Mouse (Mus musculus) forebrain, embryonic 16.5 days (tissue): Measurements from ENCODE around the gene Tmem213. TPM values are rescaled to one million over a fixed set of nuclear protein-coding genes. Genes with fewer than 3 reads are reported as not detected.

Experiments
- ATAC-seq: fragments of 200-750 bp; cut with Nextera tagmentation; 2 replicates; pipeline ENCODE4 v1.8.0; 2017; ENCODE audit warnings: mild to moderate bottlenecking, moderate library complexity
- H3K27ac ChIP-seq: fragments of 300-500 bp; sonication (generic); 2 replicates; pipeline ENCODE4 v1.5.1; 2014; ENCODE audit warnings: low read length, control low read depth
- H3K27me3 ChIP-seq: fragments of 300-500 bp; sonication (generic); replicated peaks from 2 replicates; pipeline ENCODE4 v1.6.1; 2014; ENCODE audit warnings: low read length; ENCODE audit not compliant: control insufficient read depth, insufficient read depth
- H3K36me3 ChIP-seq: fragments of 300-500 bp; sonication (generic); 2 replicates; pipeline ENCODE4 v1.6.1; 2014; ENCODE audit not compliant: control insufficient read depth, insufficient read depth
- H3K4me1 ChIP-seq: fragments of 300-500 bp; sonication (generic); replicated peaks from 2 replicates; pipeline ENCODE4 v1.6.1; 2014; ENCODE audit warnings: low read length; ENCODE audit not compliant: control insufficient read depth, insufficient read depth
- H3K4me2 ChIP-seq: fragments of 300-500 bp; sonication (generic); 2 replicates; pipeline ENCODE4 v1.6.1; 2014; ENCODE audit warnings: mild to moderate bottlenecking, low read length, control low read depth
- H3K4me3 ChIP-seq: fragments of 300-500 bp; sonication (generic); replicated peaks from 2 replicates; pipeline ENCODE4 v1.5.1; 2014; ENCODE audit warnings: mild to moderate bottlenecking, low read length, control low read depth
- H3K9ac ChIP-seq: fragments of 300-500 bp; sonication (generic); replicated peaks from 2 replicates; pipeline ENCODE4 v1.6.1; 2014; ENCODE audit warnings: low read depth, low read length, control low read depth
- H3K9me3 ChIP-seq: fragments of 300-500 bp; sonication (generic); 2 replicates; pipeline ENCODE4 v1.6.1; 2016; ENCODE audit warnings: low read length; ENCODE audit not compliant: control insufficient read depth
- WGBS: fragments of 180-500 bp; shearing (Covaris S2); extraction: QIAGEN DNeasy Blood & Tissue Kit; methylation state at CpG from one replicate; pipeline ENCODE4 v1.1.7; 2014; 5-methylcytosine and 5-hydroxymethylcytosine counted together
- polyA plus RNA-seq: library from polyadenylated mRNA; unstranded; fragments of >200 nt; fragmentation: Nextera tagmentation; extraction: Ambion mirVana; gene quantifications from 2 replicates; pipeline ENCODE4 v1.2.1, GENCODE M21; 2015

Gene Tmem213
- polyA plus RNA-seq, 1 experiment from 2014 or later = not detected

DNA sequence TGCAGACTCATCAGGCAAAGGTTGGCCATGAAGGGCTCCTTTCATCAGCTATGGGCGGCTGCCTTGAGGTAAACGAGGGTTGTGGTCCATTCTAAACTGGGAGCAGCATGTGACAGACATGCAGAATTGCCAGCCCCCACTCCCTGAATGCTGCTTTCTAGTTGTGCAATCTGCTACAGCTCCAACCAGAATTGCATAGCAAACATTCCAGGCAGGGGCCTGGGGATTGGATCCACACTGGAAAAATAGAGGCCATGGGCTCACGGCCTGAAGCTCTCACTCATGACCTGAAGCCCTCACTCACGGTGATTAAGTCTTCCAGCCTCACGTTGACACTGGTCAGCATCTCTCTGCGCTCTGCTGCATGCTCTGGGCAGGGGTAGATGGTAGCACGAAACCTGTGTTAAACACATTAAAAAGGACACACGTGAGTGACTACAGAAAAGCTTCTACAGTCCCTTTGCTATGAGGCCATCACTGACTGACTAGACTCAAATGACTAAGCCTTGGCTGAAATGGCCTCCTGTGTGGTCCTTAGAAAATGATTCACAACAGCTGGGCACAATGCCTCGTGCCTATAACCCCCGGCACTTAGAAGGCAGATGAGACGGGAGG lies 27.2 kb upstream of the Tmem213 start:
- ATAC-seq = no peak
- Histone ChIP-seq H3K9ac (no peak overlapping the region), H3K36me3 (no peaks in the 10 kb centered on the region), H3K4me1 (no peaks in the 10 kb centered on the region), H3K27me3 (no peaks in the 10 kb centered on the region), H3K27ac (no peak overlapping the region), H3K4me2 (no peak overlapping the region), H3K4me3 (no peak overlapping the region), H3K9me3 (no peaks in the 10 kb centered on the region)
- WGBS = 61% methylated on average over 11 of the region's 11 CpGs

DNA sequence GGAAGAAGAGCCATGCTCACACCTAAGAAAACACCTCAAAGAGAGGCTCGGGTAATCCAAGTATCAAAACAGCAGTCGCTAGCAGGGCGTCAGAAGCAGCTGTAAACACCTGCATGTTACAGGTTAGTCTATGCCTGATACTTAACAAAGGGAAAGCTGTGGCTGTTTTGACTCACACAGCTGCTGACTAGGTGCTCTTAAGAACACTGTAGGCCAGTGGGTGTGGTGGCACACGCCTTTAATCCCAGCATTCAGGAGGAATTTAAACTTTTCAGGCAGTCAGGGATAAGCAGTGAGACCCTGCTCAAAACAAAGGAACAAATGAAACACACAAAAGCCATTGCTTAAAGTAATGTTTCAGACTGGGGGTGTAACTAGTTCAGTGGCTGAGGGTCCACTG lies 25.9 kb upstream of the Tmem213 start:
- H3K9me3 ChIP-seq = no peaks in the 10 kb centered on the region
- WGBS = 32% methylated on average over 4 of the region's 4 CpGs
- no peaks in the 10 kb centered on the region for H3K27me3 ChIP-seq
- no peaks in the 10 kb centered on the region for H3K4me1 ChIP-seq
- no peak overlapping the region for H3K4me2 ChIP-seq
- no peak for ATAC-seq
- no peak overlapping the region for H3K9ac ChIP-seq
- H3K36me3 ChIP-seq = no peaks in the 10 kb centered on the region
- H3K4me3 ChIP-seq = no peak overlapping the region
- no peak overlapping the region for H3K27ac ChIP-seq

DNA sequence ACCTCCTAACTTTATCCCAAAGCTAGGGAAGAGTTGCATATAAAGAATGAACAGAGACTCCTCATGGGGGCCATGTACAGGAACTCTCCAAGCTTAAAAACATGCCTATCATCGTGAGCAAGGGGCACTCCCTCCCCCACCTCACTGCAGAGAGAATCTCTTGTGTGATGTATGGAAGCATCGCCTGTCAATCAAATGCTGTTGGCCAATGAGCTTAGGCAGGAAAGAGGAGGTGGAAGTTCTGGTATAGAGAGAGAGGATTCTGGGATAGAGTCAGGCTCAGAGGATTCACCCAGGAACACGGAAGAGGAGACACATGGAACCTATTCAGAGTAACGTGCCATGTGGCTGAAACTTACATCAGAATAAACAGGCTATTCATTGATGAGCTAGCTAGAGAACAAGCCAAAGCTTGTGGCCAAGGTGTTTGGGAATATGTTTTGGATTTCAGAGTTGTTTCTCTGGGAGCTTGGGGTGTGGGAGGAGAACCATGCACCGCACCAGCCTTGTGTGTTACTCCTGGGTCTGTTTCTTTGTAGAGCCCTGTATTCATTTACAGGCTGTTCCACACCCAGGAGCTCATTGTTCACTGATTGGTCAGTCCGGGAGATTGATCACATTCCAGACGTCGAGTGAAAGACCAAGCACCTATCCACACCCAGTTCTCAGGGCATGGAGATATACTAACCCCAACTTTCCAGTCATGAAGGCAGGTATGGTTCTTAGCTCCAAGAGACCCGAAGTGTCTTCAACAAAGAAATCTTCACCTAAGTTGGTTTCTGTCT lies 21.6 kb upstream of the Tmem213 start:
- H3K27me3 ChIP-seq = no peaks in the 10 kb centered on the region
- no peaks in the 10 kb centered on the region for H3K4me1 ChIP-seq
- H3K9me3 ChIP-seq = no peaks in the 10 kb centered on the region
- no peak overlapping the region for H3K27ac ChIP-seq
- ATAC-seq = no peak
- H3K36me3 ChIP-seq = no peaks in the 10 kb centered on the region
- H3K9ac ChIP-seq = no peak overlapping the region
- 84% methylated on average over 9 of the region's 9 CpGs for WGBS
- no peak overlapping the region for H3K4me2 ChIP-seq
- H3K4me3 ChIP-seq = no peak overlapping the region

DNA sequence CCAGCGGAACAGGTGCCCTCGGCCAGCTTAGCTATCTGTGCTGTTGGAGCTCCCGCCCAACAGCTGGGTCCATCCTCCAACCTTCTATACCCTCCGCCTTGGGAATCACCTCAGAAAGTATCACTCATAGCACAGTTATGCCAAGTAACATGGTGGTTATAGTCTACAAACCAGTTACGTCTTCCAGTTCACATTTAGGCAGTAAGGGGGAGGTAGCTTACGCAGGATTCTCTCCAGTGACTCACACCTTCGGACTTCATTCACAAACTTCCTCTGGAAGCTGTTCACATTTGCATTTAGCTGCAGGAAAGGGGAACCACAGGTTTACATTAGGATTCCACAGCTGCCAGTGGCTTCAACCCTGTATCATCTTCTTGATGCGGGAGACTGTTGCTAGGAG lies 16.5 kb upstream of the Tmem213 start:
- no peak overlapping the region for H3K27ac ChIP-seq
- H3K9me3 ChIP-seq = no peaks in the 10 kb centered on the region
- 96% methylated on average over 8 of the region's 8 CpGs for WGBS
- no peak overlapping the region for H3K4me3 ChIP-seq
- no peak for ATAC-seq
- H3K36me3 ChIP-seq = no peaks in the 10 kb centered on the region
- no peaks in the 10 kb centered on the region for H3K27me3 ChIP-seq
- H3K9ac ChIP-seq = no peak overlapping the region
- H3K4me2 ChIP-seq = no peak overlapping the region
- no peaks in the 10 kb centered on the region for H3K4me1 ChIP-seq

DNA sequence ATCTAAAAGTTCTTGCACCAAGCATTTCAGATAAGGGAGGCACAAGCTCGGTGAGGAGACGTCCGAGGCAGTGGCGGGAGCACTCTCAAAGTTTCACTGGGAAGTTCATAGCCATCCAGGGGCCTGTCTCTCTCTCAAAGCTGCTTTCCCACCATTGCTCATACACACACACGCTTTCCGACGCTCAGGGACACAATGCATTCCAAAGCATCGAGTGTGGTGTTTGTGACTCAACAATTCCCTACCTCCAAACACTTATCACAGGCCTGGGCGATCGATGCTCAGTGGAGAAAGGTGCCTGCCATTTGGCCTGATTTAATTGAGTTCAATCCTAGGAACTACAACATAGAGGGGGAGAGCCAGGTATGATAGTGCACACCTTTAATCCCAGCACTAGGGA lies 14.4 kb upstream of the Tmem213 start:
- Histone ChIP-seq H3K27ac (no peak overlapping the region), H3K4me3 (no peak overlapping the region), H3K4me1 (no peaks in the 10 kb centered on the region), H3K9ac (no peak overlapping the region), H3K27me3 (no peaks in the 10 kb centered on the region), H3K4me2 (no peak overlapping the region), H3K9me3 (no peaks in the 10 kb centered on the region), H3K36me3 (no peaks in the 10 kb centered on the region)
- ATAC-seq = no peak
- WGBS = 91% methylated on average over 10 of the region's 10 CpGs

DNA sequence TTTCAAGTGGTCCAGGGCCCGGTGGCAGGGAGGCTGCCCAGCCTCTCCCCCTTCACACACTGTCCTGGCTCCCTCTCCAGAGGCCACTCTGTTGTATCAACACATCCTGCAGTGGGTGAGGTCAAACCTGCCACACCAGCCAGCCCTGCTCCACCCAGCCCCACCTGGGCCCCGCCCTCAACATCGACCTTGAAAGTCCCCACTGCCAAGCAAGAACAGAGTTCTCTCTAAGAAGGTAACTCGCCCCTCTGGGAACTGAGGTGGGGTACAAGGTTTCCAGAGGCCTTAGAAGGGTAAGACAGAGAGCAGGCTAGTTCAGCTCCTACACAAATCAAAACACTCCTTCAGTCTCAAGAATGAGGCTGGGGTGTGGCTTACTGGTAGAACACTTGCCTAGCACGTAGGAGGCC lies 12.1 kb upstream of the Tmem213 start:
- no peak overlapping the region for H3K4me3 ChIP-seq
- no peak overlapping the region for H3K9ac ChIP-seq
- ATAC-seq = no peak
- no peak overlapping the region for H3K4me2 ChIP-seq
- H3K9me3 ChIP-seq = no peaks in the 10 kb centered on the region
- H3K36me3 ChIP-seq = no peaks in the 10 kb centered on the region
- H3K4me1 ChIP-seq = no peaks in the 10 kb centered on the region
- 79% methylated on average over 5 of the region's 5 CpGs for WGBS
- no peaks in the 10 kb centered on the region for H3K27me3 ChIP-seq
- H3K27ac ChIP-seq = no peak overlapping the region

DNA sequence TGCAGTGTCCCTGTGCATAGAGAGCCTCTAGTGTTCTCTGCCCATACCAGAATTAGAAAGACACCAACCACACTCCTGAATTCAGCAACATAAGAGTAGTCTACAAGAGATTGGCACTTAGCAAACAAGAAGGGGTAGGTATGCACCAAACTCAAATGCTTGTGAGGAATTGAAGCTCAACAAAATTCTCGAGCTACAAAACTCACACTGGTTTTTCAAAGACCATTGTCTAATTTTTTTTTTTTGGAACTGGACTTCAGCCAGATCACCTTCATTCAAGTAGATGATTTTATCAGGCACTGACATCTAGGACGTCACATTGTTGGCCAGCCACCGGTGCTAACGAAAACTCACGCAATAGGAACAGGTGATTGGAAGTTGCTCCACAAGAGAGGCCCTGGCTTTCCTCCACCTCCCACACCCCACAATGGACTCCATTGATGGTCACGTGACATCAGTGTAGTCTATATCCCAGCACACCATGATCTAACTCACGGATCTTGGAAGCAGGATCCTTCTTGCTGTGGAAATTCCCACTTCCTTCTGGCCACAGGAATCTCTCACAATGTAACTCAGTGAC lies 6.7 kb upstream of the Tmem213 start:
- WGBS = 80% methylated on average over 7 of the region's 7 CpGs
- no peak overlapping the region for H3K4me3 ChIP-seq
- no peak overlapping the region for H3K27ac ChIP-seq
- no peaks in the 10 kb centered on the region for H3K9me3 ChIP-seq
- H3K36me3 ChIP-seq = no peaks in the 10 kb centered on the region
- no peak for ATAC-seq
- H3K27me3 ChIP-seq = no peaks in the 10 kb centered on the region
- H3K9ac ChIP-seq = no peak overlapping the region
- H3K4me2 ChIP-seq = no peak overlapping the region
- H3K4me1 ChIP-seq = no peaks in the 10 kb centered on the region

DNA sequence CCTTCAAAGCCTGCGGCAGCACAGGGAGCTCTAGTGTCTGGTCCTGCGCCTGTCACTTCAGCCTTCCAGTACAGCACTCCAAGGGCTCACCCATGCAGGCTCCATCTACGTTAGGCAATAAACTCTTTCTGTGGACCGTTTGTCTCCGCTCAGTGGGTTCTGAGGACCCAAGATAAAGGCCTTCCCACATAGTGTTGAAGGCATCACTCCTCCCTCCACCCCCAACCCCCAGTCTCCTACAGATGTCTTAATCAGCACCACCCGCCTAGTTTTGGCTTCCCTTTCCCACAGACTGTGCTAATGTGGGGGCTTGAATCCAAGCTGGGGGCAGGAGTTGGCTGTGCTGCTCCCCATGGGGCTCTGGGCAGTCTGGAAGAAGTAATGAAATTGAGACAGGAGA lies 5.3 kb upstream of the Tmem213 start:
- WGBS = 71% methylated on average over 6 of the region's 6 CpGs
- ATAC-seq = no peak

DNA sequence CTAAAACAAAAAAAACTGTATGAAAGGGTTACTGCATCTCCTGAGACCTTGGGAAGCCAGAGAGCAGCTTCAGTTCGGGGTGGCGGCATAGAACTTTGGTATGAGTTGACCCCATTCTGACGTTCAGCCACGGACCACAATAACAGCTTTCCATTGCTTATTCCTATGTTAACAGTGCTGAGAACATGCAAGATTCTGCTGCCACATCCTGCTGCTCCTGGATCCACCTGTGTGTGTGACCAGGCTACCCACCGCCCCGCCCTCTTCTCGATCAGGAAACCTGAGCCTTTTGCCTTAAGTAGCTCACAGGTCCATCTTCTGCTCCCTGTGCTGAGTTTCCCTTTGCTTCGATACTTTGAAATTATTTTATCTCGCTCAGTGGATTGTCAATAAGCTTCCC lies 3.1 kb upstream of the Tmem213 start:
- H3K9me3 ChIP-seq = no peaks in the 10 kb centered on the region
- no peak overlapping the region for H3K4me3 ChIP-seq
- WGBS = 90% methylated on average over 9 of the region's 9 CpGs
- ATAC-seq = no peak
- H3K4me1 ChIP-seq = no peaks in the 10 kb centered on the region
- no peak overlapping the region for H3K27ac ChIP-seq
- H3K4me2 ChIP-seq = no peak overlapping the region
- no peaks in the 10 kb centered on the region for H3K36me3 ChIP-seq
- no peaks in the 10 kb centered on the region for H3K27me3 ChIP-seq
- no peak overlapping the region for H3K9ac ChIP-seq

More for the DNA sequence above, 5.3 kb upstream of the Tmem213 start:
- no peak overlapping the region for H3K4me2 ChIP-seq
- no peaks in the 10 kb centered on the region for H3K9me3 ChIP-seq
- no peak overlapping the region for H3K27ac ChIP-seq
- no peaks in the 10 kb centered on the region for H3K4me1 ChIP-seq
- no peaks in the 10 kb centered on the region for H3K27me3 ChIP-seq
- H3K4me3 ChIP-seq = no peak overlapping the region
- no peaks in the 10 kb centered on the region for H3K36me3 ChIP-seq
- no peak overlapping the region for H3K9ac ChIP-seq
